Mouse (Mus musculus) hindbrain, postnatal 0 days (tissue): ENCODE measurements around the gene Spats1. TPM values are rescaled to one million over a fixed set of nuclear protein-coding genes. Genes with fewer than 3 reads are reported as not detected.

Experiments used
- ATAC-seq: fragments of 200-750 bp; cut with Nextera tagmentation; 2 replicates; pipeline ENCODE4 v1.8.0; 2017; ENCODE audit warnings: mild to moderate bottlenecking, moderate TSS enrichment, moderate library complexity
- DNase-seq: peaks from one replicate; pipeline ENCODE4 v3.0.0-alpha.2; 2015; ENCODE audit warnings: low spot score
- H3K27ac ChIP-seq: fragments of 300-500 bp; sonication (generic); 2 replicates; pipeline ENCODE4 v1.5.1; 2014; ENCODE audit warnings: mild to moderate bottlenecking
- H3K27me3 ChIP-seq: fragments of 300-500 bp; sonication (generic); 2 replicates; pipeline ENCODE4 v1.6.1; 2014; ENCODE audit warnings: low read length, mixed read lengths; ENCODE audit not compliant: insufficient read depth
- H3K36me3 ChIP-seq: fragments of 300-500 bp; sonication (generic); 2 replicates; pipeline ENCODE4 v1.6.1; 2014; ENCODE audit warnings: low read length, mixed read lengths; ENCODE audit not compliant: insufficient read depth
- H3K4me1 ChIP-seq: fragments of 300-500 bp; sonication (generic); 2 replicates; pipeline ENCODE4 v1.6.1; 2014; ENCODE audit warnings: antibody characterized with exemption, low read length, mixed read lengths; ENCODE audit not compliant: insufficient read depth
- H3K4me2 ChIP-seq: fragments of 300-500 bp; sonication (generic); 2 replicates; pipeline ENCODE4 v1.6.1; 2014; ENCODE audit warnings: low read depth, mild to moderate bottlenecking, low read length, moderate library complexity, mixed read lengths
- H3K4me3 ChIP-seq: fragments of 300-500 bp; sonication (generic); 2 replicates; pipeline ENCODE4 v1.5.1; 2014; ENCODE audit warnings: low read length
- H3K9ac ChIP-seq: fragments of 300-500 bp; sonication (generic); replicated peaks from 2 replicates; pipeline ENCODE4 v1.6.1; 2014; ENCODE audit warnings: mild to moderate bottlenecking, low read length, moderate library complexity, mixed read lengths
- H3K9me3 ChIP-seq: fragments of 300-500 bp; sonication (generic); 2 replicates; pipeline ENCODE4 v1.6.1; 2016; ENCODE audit warnings: low read length, mixed read lengths
- CTCF ChIP-seq: IDR thresholded peaks from 2 replicates; pipeline ENCODE4 v1.5.1; 2016; ENCODE audit warnings: antibody characterized with exemption, control low read depth, low read depth
- WGBS: fragments of 180-500 bp; shearing (Covaris S2); extraction: QIAGEN DNeasy Blood & Tissue Kit; methylation state at CpG from one replicate; pipeline ENCODE4 v1.1.7; 2014; 5-methylcytosine and 5-hydroxymethylcytosine counted together
- polyA plus RNA-seq: library from polyadenylated mRNA; unstranded; fragments of >200 nt; fragmentation: Nextera tagmentation; extraction: Ambion mirVana; gene quantifications from 2 replicates; pipeline ENCODE4 v1.2.1, GENCODE M21; 2015
- total RNA-seq: library from RNA; depleted of rRNA; stranded (reverse); fragments of >200 nt; gene quantifications from 2 replicates; pipeline ENCODE4 v1.2.3, GENCODE M21; 2014

The Spats1 gene
- total and polyA plus RNA-seq, 2 experiments from 2014 or later = 3.5 to 4.2 TPM

GRCm38 (mm10) chr17:45452271-45452670 lies 22.9 kb downstream of the Spats1 start:
- DNase-seq (peak; percentile 36), ATAC-seq (no peak)
- Histone ChIP-seq H3K27ac (no peak overlapping the region), H3K4me1 (no peaks in the 10 kb centered on the region), H3K36me3 (no peaks in the 10 kb centered on the region), H3K4me2 (no peak overlapping the region), H3K4me3 (no peak overlapping the region), H3K9me3 (no peaks in the 10 kb centered on the region), H3K9ac (no peak overlapping the region), H3K27me3 (no peaks in the 10 kb centered on the region)
- whole genome bisulfite sequencing = 71% methylated on average over 1 of the region's 1 CpGs
- no peak for TF ChIP-seq CTCF

GRCm38 (mm10) chr17:45450153-45450552 lies 25.1 kb downstream of the Spats1 start:
- Histone ChIP-seq H3K36me3 (no peaks in the 10 kb centered on the region), H3K9ac (no peak overlapping the region), H3K27me3 (no peaks in the 10 kb centered on the region), H3K4me3 (no peak overlapping the region), H3K9me3 (no peaks in the 10 kb centered on the region), H3K27ac (no peak overlapping the region), H3K4me1 (no peaks in the 10 kb centered on the region), H3K4me2 (no peak overlapping the region)
- ATAC-seq (no peak), DNase-seq (no peak)
- no peak for TF ChIP-seq CTCF
- 96% methylated on average over 6 of the region's 6 CpGs for WGBS

- no peak overlapping the region for H3K9ac ChIP-seq
- no peak for TF ChIP-seq CTCF
- no peak overlapping the region for H3K4me2 ChIP-seq
- no peak for DNase-seq
- WGBS = 95% methylated on average over 8 of the region's 8 CpGs
- no peaks in the 10 kb centered on the region for H3K27me3 ChIP-seq
- no peaks in the 10 kb centered on the region for H3K9me3 ChIP-seq
- H3K27ac ChIP-seq = no peak overlapping the region
- H3K4me1 ChIP-seq = no peaks in the 10 kb centered on the region
- H3K36me3 ChIP-seq = no peaks in the 10 kb centered on the region
- H3K4me3 ChIP-seq = no peak overlapping the region
- ATAC-seq = no peak
Observed at GRCm38 (mm10) chr17:45449586-45449985, 25.6 kb downstream of the Spats1 start.

- no peaks in the 10 kb centered on the region for H3K36me3 ChIP-seq
- 79% methylated on average over 2 of the region's 2 CpGs for WGBS
- no peak overlapping the region for H3K4me3 ChIP-seq
- DNase-seq (no peak), ATAC-seq (no peak)
- H3K27me3 ChIP-seq = no peaks in the 10 kb centered on the region
- no peak overlapping the region for H3K27ac ChIP-seq
- H3K4me1 ChIP-seq = no peaks in the 10 kb centered on the region
- no peak for TF ChIP-seq CTCF
- H3K9me3 ChIP-seq = no peaks in the 10 kb centered on the region
- no peak overlapping the region for H3K4me2 ChIP-seq
- no peak overlapping the region for H3K9ac ChIP-seq
Observed at GRCm38 (mm10) chr17:45447063-45447462, 28.2 kb downstream of the Spats1 start.

- 85% methylated on average over 4 of the region's 4 CpGs for WGBS
- no peak for DNase-seq
- ATAC-seq = no peak
Observed at GRCm38 (mm10) chr17:45445923-45446322, 29.3 kb downstream of the Spats1 start.

GRCm38 (mm10) chr17:45434262-45434590 lies 41.0 kb downstream of the Spats1 start:
- ATAC-seq (no peak), DNase-seq (peak; percentile 47)
- Histone ChIP-seq H3K27ac (peak overlapping the region; percentile 94), H3K4me2 (peak overlapping the region; percentile 80), H3K4me1 (peaks cover 13% of the 10 kb centered on the region; the same call in 1 of the 2 replicates), H3K9me3 (no peaks in the 10 kb centered on the region), H3K36me3 (no peaks in the 10 kb centered on the region), H3K9ac (peak overlapping the region; percentile 80), H3K4me3 (peak overlapping the region; percentile 64), H3K27me3 (no peaks in the 10 kb centered on the region)
- WGBS = 7% methylated on average over 12 of the region's 12 CpGs
- no peak for TF ChIP-seq CTCF

More at GRCm38 (mm10) chr17:45445923-45446322, 29.3 kb downstream of the Spats1 start:
- Histone ChIP-seq H3K36me3 (peaks cover 1% of the 10 kb centered on the region; the same call in 1 of the 2 replicates), H3K4me3 (no peak overlapping the region), H3K9ac (no peak overlapping the region), H3K27me3 (no peaks in the 10 kb centered on the region), H3K4me2 (no peak overlapping the region), H3K27ac (no peak overlapping the region), H3K4me1 (no peaks in the 10 kb centered on the region), H3K9me3 (no peaks in the 10 kb centered on the region)
- no peak for TF ChIP-seq CTCF

- Histone ChIP-seq H3K27me3 (no peaks in the 10 kb centered on the region), H3K4me1 (peaks cover 13% of the 10 kb centered on the region; the same call in 1 of the 2 replicates), H3K27ac (peak within 1 kb of the TSS; percentile 94), H3K4me2 (peak within 1 kb of the TSS; percentile 86), H3K9me3 (no peaks in the 10 kb centered on the region), H3K4me3 (peak within 1 kb of the TSS; percentile 64), H3K9ac (peak within 1 kb of the TSS; percentile 80), H3K36me3 (no peaks in the 10 kb centered on the region)
- WGBS = under 1% methylated on average over 73 of the region's 73 CpGs
- peak; percentile 98 for ATAC-seq
- TF ChIP-seq CTCF = peak; percentile 51
- peak; percentile 100 for DNase-seq
Observed at GRCm38 (mm10) chr17:45433419-45434261, 41.6 kb downstream of the Spats1 start, which contains the start of gene Cdc5l. Gene Cdc5l (minus strand): TSS chr17:45433737.
